Mouse (Mus musculus) testis, adult 2 months (tissue): ENCODE measurements around the gene Foxb2.

Experiments
- CTCF ChIP-seq: fragments of 200-500 bp; IDR thresholded peaks from 2 replicates; pipeline ENCODE4 v1.5.1; 2012; ENCODE audit warnings: low read depth, mild to moderate bottlenecking, inconsistent platforms, low read length, moderate library complexity; ENCODE audit not compliant: control insufficient read depth, insufficient read depth, insufficient replicate concordance
- POLR2A ChIP-seq: fragments of 200-500 bp; IDR thresholded peaks from 2 replicates; pipeline ENCODE4 v1.6.1; 2012; ENCODE audit warnings: low read depth, mild to moderate bottlenecking, inconsistent platforms, low read length, moderate library complexity; ENCODE audit not compliant: control insufficient read depth

DNA sequence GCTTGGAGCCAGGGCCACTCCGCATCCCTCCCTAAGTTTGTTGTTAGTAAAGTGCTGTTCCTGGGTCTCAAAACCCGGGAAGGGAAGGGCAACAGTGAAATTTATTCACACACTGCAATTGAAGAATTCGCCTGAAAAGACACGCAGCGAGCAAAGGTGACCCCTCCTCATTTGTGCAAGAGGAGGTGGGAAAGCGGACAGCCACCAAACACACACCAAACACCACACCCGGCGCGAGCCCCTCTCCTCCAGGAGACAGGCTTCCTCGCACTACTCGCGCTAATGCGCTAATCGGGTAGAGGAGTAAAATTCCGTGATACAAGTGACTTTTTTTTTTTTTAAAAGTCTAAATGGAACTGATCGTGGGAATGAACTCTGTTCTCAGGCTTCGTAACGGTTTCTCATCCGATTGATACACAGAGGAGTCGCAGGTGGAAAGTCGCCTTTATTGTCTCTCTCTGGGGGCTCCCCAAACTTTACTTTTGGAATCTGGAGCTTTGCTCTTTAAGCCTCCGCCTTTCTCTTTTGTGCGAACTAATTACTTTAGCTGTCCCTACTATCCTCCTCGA, 2.3 kb downstream of the Foxb2 start:
- TF ChIP-seq POLR2A (no peak), CTCF (no peak)
